Mouse (Mus musculus): ENCODE data around the gene Galnt16.

Galnt16 gene

GRCm38 (mm10) chr12:80530630-80531029 is 12.6 kb downstream of the Galnt16 start:
- no peak for DNase-seq (ENCODE audit: low read depth, low spot score)

GRCm38 (mm10) chr12:80531585-80531984 is 13.5 kb downstream of the Galnt16 start:
- DNase-seq (ENCODE audit: low read depth, low spot score) = no peak

- DNase-seq (ENCODE audit: low read depth, low spot score) = no peak
Measured at GRCm38 (mm10) chr12:80533876-80534275, 15.8 kb downstream of the Galnt16 start.

GRCm38 (mm10) chr12:80537313-80537712 is 19.2 kb downstream of the Galnt16 start:
- DNase-seq (ENCODE audit: low read depth, low spot score) = no peak

GRCm38 (mm10) chr12:80538311-80538710 is 20.2 kb downstream of the Galnt16 start:
- DNase-seq (ENCODE audit: low read depth, low spot score) = no peak

- no peak for DNase-seq (ENCODE audit: low read depth, low spot score)
Measured at GRCm38 (mm10) chr12:80545310-80545709, 27.2 kb downstream of the Galnt16 start.

- peak; percentile 40 for DNase-seq (ENCODE audit: low read depth, low spot score)
Measured at GRCm38 (mm10) chr12:80549646-80550045, 31.6 kb downstream of the Galnt16 start.

- DNase-seq (ENCODE audit: low read depth, low spot score) = no peak
Measured at GRCm38 (mm10) chr12:80553157-80553556, 35.1 kb downstream of the Galnt16 start.

GRCm38 (mm10) chr12:80554312-80554711 is 36.2 kb downstream of the Galnt16 start:
- DNase-seq (ENCODE audit: low read depth, low spot score) = no peak

GRCm38 (mm10) chr12:80561904-80562303 is 43.8 kb downstream of the Galnt16 start:
- no peak for DNase-seq (ENCODE audit: low read depth, low spot score)

GRCm38 (mm10) chr12:80562793-80563192 is 44.7 kb downstream of the Galnt16 start:
- DNase-seq (ENCODE audit: low read depth, low spot score) = no peak

GRCm38 (mm10) chr12:80564990-80565389 is 46.9 kb downstream of the Galnt16 start:
- peak; percentile 80 for DNase-seq (ENCODE audit: low read depth, low spot score)

- no peak for DNase-seq (ENCODE audit: low read depth, low spot score)
Measured at GRCm38 (mm10) chr12:80565793-80566192, 47.7 kb downstream of the Galnt16 start.

- no peak for DNase-seq (ENCODE audit: low read depth, low spot score)
Measured at GRCm38 (mm10) chr12:80566502-80566901, 48.4 kb downstream of the Galnt16 start.

- no peak for DNase-seq (ENCODE audit: low read depth, low spot score)
Measured at GRCm38 (mm10) chr12:80567375-80567774, 49.3 kb downstream of the Galnt16 start.

- no peak for DNase-seq (ENCODE audit: low read depth, low spot score)
Measured at GRCm38 (mm10) chr12:80569561-80569960, 51.5 kb downstream of the Galnt16 start.

- no peak for DNase-seq (ENCODE audit: low read depth, low spot score)
Measured at GRCm38 (mm10) chr12:80574318-80574717, 56.2 kb downstream of the Galnt16 start.

- DNase-seq (ENCODE audit: low read depth, low spot score) = no peak
Measured at GRCm38 (mm10) chr12:80574825-80575371, 56.8 kb downstream of the Galnt16 start.

- no peak for DNase-seq (ENCODE audit: low read depth, low spot score)
Measured at GRCm38 (mm10) chr12:80577049-80577448, 59.0 kb downstream of the Galnt16 start.

- no peak for DNase-seq (ENCODE audit: low read depth, low spot score)
Measured at GRCm38 (mm10) chr12:80581357-80581756, 63.3 kb downstream of the Galnt16 start.

GRCm38 (mm10) chr12:80584973-80585372 is 66.9 kb downstream of the Galnt16 start:
- DNase-seq (ENCODE audit: low read depth, low spot score) = no peak

GRCm38 (mm10) chr12:80594141-80594540 is 76.1 kb downstream of the Galnt16 start:
- DNase-seq (ENCODE audit: low read depth, low spot score) = no peak

GRCm38 (mm10) chr12:80594781-80595180 is 76.7 kb downstream of the Galnt16 start:
- DNase-seq (ENCODE audit: low read depth, low spot score) = no peak

GRCm38 (mm10) chr12:80595566-80595965 is 77.5 kb downstream of the Galnt16 start:
- DNase-seq (ENCODE audit: low read depth, low spot score) = no peak

Data from skeletal muscle tissue, adult 2 months (tissue).